Mouse (Mus musculus): ENCODE data around the gene Slc9a3r2. TPM values are rescaled to one million over a fixed set of nuclear protein-coding genes. Genes with fewer than 3 reads are reported as not detected.

The Slc9a3r2 gene
- polyA plus RNA-seq, 1 experiment from 2014 or later: 43.7 TPM

DNA sequence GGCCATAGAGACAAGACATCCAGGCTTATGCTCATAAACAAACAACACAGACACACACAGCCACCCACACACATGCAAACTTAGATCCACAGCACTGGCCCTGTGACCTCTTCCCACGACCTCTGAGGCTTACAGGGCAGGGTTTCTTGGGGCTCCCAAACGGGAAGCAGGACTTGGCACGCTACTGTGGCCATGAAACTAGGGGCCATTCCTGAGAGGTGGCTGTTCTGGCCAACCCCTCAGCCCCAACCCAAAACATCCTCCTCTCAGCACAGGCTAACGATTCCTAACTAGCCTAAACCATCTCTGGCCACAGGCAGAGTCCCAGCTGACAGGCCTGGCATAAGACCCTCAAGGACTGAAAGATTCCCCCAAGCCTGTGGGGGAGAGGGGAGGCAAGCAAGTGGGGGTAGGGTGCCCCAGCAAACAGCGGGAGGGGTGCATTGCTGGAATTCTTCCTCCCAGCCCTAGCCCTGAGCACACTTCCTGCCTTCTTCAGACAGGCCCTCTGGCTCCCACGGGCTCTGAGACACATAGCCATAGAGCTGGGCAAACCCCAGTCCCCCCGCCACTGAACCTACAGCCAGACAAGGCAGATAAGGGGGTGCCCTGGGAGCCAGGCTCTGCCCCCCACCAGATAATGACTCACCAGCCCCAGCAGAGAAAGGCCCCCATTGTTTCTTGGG lies 6.0 kb downstream of the Slc9a3r2 start:
- Histone ChIP-seq H3K36me3 (ENCODE audit: control insufficient read depth, insufficient read depth, low read length) (0 out of 2 replicates have a peak, but pooled peaks cover 6% of the 10 kb centered on the region), H3K27me3 (ENCODE audit: control insufficient read depth, insufficient read depth, low read depth, low read length) (no peaks in the 10 kb centered on the region), H3K4me2 (ENCODE audit: low read length) (no peak overlapping the region), H3K4me3 (ENCODE audit: low read depth, low read length) (no peak overlapping the region), H3K9me3 (replicated peaks; ENCODE audit: control insufficient read depth, low read length, poor library complexity, severe bottlenecking) (no peaks in the 10 kb centered on the region), H3K9ac (ENCODE audit: low read depth, low read length) (0 out of 2 replicates have a peak overlapping the region, but pooled peaks have one; percentile 7), H3K4me1 (ENCODE audit: control insufficient read depth, insufficient read depth, low read length) (no peaks in the 10 kb centered on the region; the same call in 1 of the 2 replicates), H3K27ac (ENCODE audit: low read length) (peak overlapping the region; percentile 36)
- ATAC-seq: no peak
- WGBS: 49% methylated on average over 6 of the region's 7 CpGs

- no peak overlapping the region for H3K4me3 ChIP-seq (ENCODE audit: low read depth, low read length)
- H3K4me1 ChIP-seq (ENCODE audit: control insufficient read depth, insufficient read depth, low read length): no peaks in the 10 kb centered on the region
- no peak for ATAC-seq
- no peaks in the 10 kb centered on the region for H3K9me3 ChIP-seq (replicated peaks; ENCODE audit: control insufficient read depth, low read length, poor library complexity, severe bottlenecking)
- H3K36me3 ChIP-seq (ENCODE audit: control insufficient read depth, insufficient read depth, low read length): 0 out of 2 replicates have a peak, but pooled peaks cover 8% of the 10 kb centered on the region
- no peak overlapping the region for H3K27ac ChIP-seq (ENCODE audit: low read length)
- 77% methylated on average over 6 of the region's 6 CpGs for WGBS
- H3K4me2 ChIP-seq (ENCODE audit: low read length): no peak overlapping the region
- no peaks in the 10 kb centered on the region for H3K27me3 ChIP-seq (ENCODE audit: control insufficient read depth, insufficient read depth, low read depth, low read length)
- no peak overlapping the region for H3K9ac ChIP-seq (ENCODE audit: low read depth, low read length)
These were observed 7.3 kb downstream of the Slc9a3r2 start for GRCm38 (mm10) chr17:24642791-24643343.

DNA sequence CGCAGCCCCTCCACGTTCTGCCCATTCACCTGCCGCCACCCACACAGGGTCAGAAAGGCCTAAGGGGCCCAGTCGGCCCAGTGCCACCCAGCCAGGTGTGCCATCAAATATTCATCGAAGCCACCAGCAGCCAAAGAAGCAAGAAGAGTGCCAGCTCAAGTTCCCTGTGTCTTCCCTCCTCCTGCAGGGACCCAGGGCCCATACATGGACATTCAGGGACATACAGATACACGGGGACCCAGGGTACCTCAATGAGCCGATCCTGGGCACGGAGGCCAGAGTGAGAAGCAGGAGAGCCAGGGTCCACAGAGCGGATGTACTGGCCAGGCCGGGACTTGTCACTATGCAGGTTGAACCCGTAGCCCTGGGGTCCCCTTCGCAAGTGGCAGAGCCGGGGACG lies 8.2 kb downstream of the Slc9a3r2 start:
- no peak overlapping the region for H3K27ac ChIP-seq (ENCODE audit: low read length)
- no peaks in the 10 kb centered on the region for H3K9me3 ChIP-seq (replicated peaks; ENCODE audit: control insufficient read depth, low read length, poor library complexity, severe bottlenecking)
- H3K4me3 ChIP-seq (ENCODE audit: low read depth, low read length): no peak overlapping the region
- 0 out of 2 replicates have a peak, but pooled peaks cover 8% of the 10 kb centered on the region for H3K36me3 ChIP-seq (ENCODE audit: control insufficient read depth, insufficient read depth, low read length)
- WGBS: 95% methylated on average over 14 of the region's 14 CpGs
- H3K4me2 ChIP-seq (ENCODE audit: low read length): no peak overlapping the region
- no peaks in the 10 kb centered on the region for H3K27me3 ChIP-seq (ENCODE audit: control insufficient read depth, insufficient read depth, low read depth, low read length)
- ATAC-seq: no peak
- H3K9ac ChIP-seq (ENCODE audit: low read depth, low read length): no peak overlapping the region
- H3K4me1 ChIP-seq (ENCODE audit: control insufficient read depth, insufficient read depth, low read length): no peaks in the 10 kb centered on the region

DNA sequence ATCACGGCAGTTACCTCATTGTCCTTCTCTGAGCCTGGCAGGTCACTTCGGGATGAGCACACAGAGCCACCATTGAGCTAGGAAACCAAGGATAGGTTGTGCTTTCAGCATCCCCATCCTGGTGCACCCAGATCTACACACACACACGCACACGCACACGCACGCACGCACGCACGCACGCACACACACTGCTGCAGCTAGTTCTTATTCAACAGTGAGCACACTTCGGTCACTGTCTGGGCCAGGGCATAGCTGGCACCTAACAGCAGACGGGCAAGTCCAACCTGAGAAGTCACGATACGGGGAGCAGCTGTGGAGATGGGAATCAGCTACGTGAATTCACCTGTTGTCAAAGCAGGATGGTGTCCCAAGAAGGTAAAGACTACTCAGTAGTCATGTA lies 9.5 kb downstream of the Slc9a3r2 start:
- Histone ChIP-seq H3K9ac (ENCODE audit: low read depth, low read length) (no peak overlapping the region), H3K4me2 (ENCODE audit: low read length) (no peak overlapping the region), H3K9me3 (replicated peaks; ENCODE audit: control insufficient read depth, low read length, poor library complexity, severe bottlenecking) (no peaks in the 10 kb centered on the region), H3K36me3 (ENCODE audit: control insufficient read depth, insufficient read depth, low read length) (0 out of 2 replicates have a peak, but pooled peaks cover 8% of the 10 kb centered on the region), H3K27me3 (ENCODE audit: control insufficient read depth, insufficient read depth, low read depth, low read length) (no peaks in the 10 kb centered on the region), H3K4me3 (ENCODE audit: low read depth, low read length) (no peak overlapping the region), H3K27ac (ENCODE audit: low read length) (no peak overlapping the region), H3K4me1 (ENCODE audit: control insufficient read depth, insufficient read depth, low read length) (no peaks in the 10 kb centered on the region)
- ATAC-seq: no peak
- WGBS: 94% methylated on average over 15 of the region's 15 CpGs

- Histone ChIP-seq H3K27me3 (ENCODE audit: control insufficient read depth, insufficient read depth, low read depth, low read length) (no peaks in the 10 kb centered on the region), H3K9ac (ENCODE audit: low read depth, low read length) (no peak overlapping the region), H3K4me2 (ENCODE audit: low read length) (no peak overlapping the region), H3K36me3 (ENCODE audit: control insufficient read depth, insufficient read depth, low read length) (0 out of 2 replicates have a peak, but pooled peaks cover 8% of the 10 kb centered on the region), H3K27ac (ENCODE audit: low read length) (no peak overlapping the region), H3K4me3 (ENCODE audit: low read depth, low read length) (no peak overlapping the region), H3K4me1 (ENCODE audit: control insufficient read depth, insufficient read depth, low read length) (no peaks in the 10 kb centered on the region), H3K9me3 (replicated peaks; ENCODE audit: control insufficient read depth, low read length, poor library complexity, severe bottlenecking) (no peaks in the 10 kb centered on the region)
- 87% methylated on average over 7 of the region's 7 CpGs for WGBS
- ATAC-seq: no peak
These were observed 10.0 kb downstream of the Slc9a3r2 start for GRCm38 (mm10) chr17:24640119-24640518.

- ATAC-seq: no peak
These were observed 10.5 kb downstream of the Slc9a3r2 start for GRCm38 (mm10) chr17:24639571-24639988.

GRCm38 (mm10) chr17:24638840-24639239 lies 11.3 kb downstream of the Slc9a3r2 start:
- no peak for ATAC-seq
- Histone ChIP-seq H3K9me3 (replicated peaks; ENCODE audit: control insufficient read depth, low read length, poor library complexity, severe bottlenecking) (no peaks in the 10 kb centered on the region), H3K4me2 (ENCODE audit: low read length) (no peak overlapping the region), H3K4me1 (ENCODE audit: control insufficient read depth, insufficient read depth, low read length) (no peaks in the 10 kb centered on the region), H3K27me3 (ENCODE audit: control insufficient read depth, insufficient read depth, low read depth, low read length) (no peaks in the 10 kb centered on the region), H3K27ac (ENCODE audit: low read length) (no peak overlapping the region), H3K4me3 (ENCODE audit: low read depth, low read length) (no peak overlapping the region), H3K9ac (ENCODE audit: low read depth, low read length) (no peak overlapping the region), H3K36me3 (ENCODE audit: control insufficient read depth, insufficient read depth, low read length) (0 out of 2 replicates have a peak, but pooled peaks cover 8% of the 10 kb centered on the region)
- WGBS: 76% methylated on average over 9 of the region's 9 CpGs

More at GRCm38 (mm10) chr17:24639571-24639988, 10.5 kb downstream of the Slc9a3r2 start:
- Histone ChIP-seq H3K36me3 (ENCODE audit: control insufficient read depth, insufficient read depth, low read length) (0 out of 2 replicates have a peak, but pooled peaks cover 8% of the 10 kb centered on the region), H3K9ac (ENCODE audit: low read depth, low read length) (no peak overlapping the region), H3K4me2 (ENCODE audit: low read length) (no peak overlapping the region), H3K4me3 (ENCODE audit: low read depth, low read length) (no peak overlapping the region), H3K27me3 (ENCODE audit: control insufficient read depth, insufficient read depth, low read depth, low read length) (no peaks in the 10 kb centered on the region), H3K27ac (ENCODE audit: low read length) (no peak overlapping the region), H3K4me1 (ENCODE audit: control insufficient read depth, insufficient read depth, low read length) (no peaks in the 10 kb centered on the region), H3K9me3 (replicated peaks; ENCODE audit: control insufficient read depth, low read length, poor library complexity, severe bottlenecking) (no peaks in the 10 kb centered on the region)
- WGBS: 85% methylated on average over 5 of the region's 5 CpGs

DNA sequence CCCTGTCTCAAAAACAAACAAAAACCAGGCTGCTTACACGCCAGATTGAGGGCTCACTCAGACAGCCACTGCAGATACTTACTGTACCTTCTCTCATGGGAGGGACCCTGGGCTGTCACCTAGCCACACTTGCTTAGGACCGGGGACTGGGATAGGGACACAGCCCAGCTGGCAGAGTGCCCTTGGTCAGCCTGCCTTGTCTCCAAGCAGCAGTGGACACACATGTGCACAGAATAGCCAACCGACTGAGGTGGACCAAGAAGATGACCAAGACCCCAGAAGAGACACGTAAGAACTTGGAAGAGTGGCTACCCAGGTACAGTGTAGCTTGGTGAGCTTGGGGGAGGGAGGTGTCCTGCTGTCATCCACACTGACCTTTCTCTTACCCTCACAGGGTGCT lies 11.9 kb downstream of the Slc9a3r2 start:
- H3K4me1 ChIP-seq (ENCODE audit: control insufficient read depth, insufficient read depth, low read length): no peaks in the 10 kb centered on the region; the same call in 1 of the 2 replicates

More for the DNA sequence above, 11.9 kb downstream of the Slc9a3r2 start:
- Histone ChIP-seq H3K9me3 (replicated peaks; ENCODE audit: control insufficient read depth, low read length, poor library complexity, severe bottlenecking) (no peaks in the 10 kb centered on the region), H3K4me3 (ENCODE audit: low read depth, low read length) (no peak overlapping the region), H3K4me2 (ENCODE audit: low read length) (no peak overlapping the region), H3K27ac (ENCODE audit: low read length) (no peak overlapping the region), H3K36me3 (ENCODE audit: control insufficient read depth, insufficient read depth, low read length) (0 out of 2 replicates have a peak, but pooled peaks cover 8% of the 10 kb centered on the region), H3K27me3 (ENCODE audit: control insufficient read depth, insufficient read depth, low read depth, low read length) (no peaks in the 10 kb centered on the region), H3K9ac (ENCODE audit: low read depth, low read length) (no peak overlapping the region)
- no peak for ATAC-seq
- 94% methylated on average over 4 of the region's 4 CpGs for WGBS

All from midbrain, embryonic 16.5 days (tissue).